Mouse (Mus musculus): ENCODE measurements at regions not wholly inside any gene's neighbourhood (a gene's known extent, or its start where the extent isn't known, plus 50 kb on each side); places are given as distances from the start of the nearest gene placed in this dataset.

- DNase-seq (ENCODE audit: low spot score), result peak; percentile 84
- H3K27ac ChIP-seq (replicated peaks; ENCODE audit: low read depth, low read length), result peak overlapping the region; percentile 79
- 0% methylated on average over 5 of the region's 5 CpGs for WGBS
- no peak overlapping the region; the same call in 1 of the 2 replicates for H3K9ac ChIP-seq (replicated peaks; ENCODE audit: low read length)
- no peaks in the 10 kb centered on the region for H3K4me1 ChIP-seq (ENCODE audit: control insufficient read depth, insufficient read depth, low read length)
- peak; percentile 55 for ATAC-seq (replicated peaks; ENCODE audit: insufficient number of reproducible peaks, low FRiP score, low TSS enrichment, low read depth)
- no peaks in the 10 kb centered on the region for H3K9me3 ChIP-seq (replicated peaks; ENCODE audit: control insufficient read depth, low read length)
- no peaks in the 10 kb centered on the region for H3K36me3 ChIP-seq (replicated peaks; ENCODE audit: control insufficient read depth, insufficient read depth, low read depth, low read length)
- H3K4me2 ChIP-seq (ENCODE audit: low read depth, low read length), result no peak overlapping the region
- H3K27me3 ChIP-seq (ENCODE audit: control insufficient read depth, insufficient read depth, low read length), result no peaks in the 10 kb centered on the region
- H3K4me3 ChIP-seq (ENCODE audit: low read depth, low read length), result no peak overlapping the region
Measured at GRCm38 (mm10) chrX:13344701-13345100, 63.9 kb downstream of the Ddx3x start.

- no peaks in the 10 kb centered on the region for H3K4me1 ChIP-seq (ENCODE audit: control insufficient read depth, insufficient read depth, low read length)
- H3K4me3 ChIP-seq (ENCODE audit: low read depth, low read length), result no peak overlapping the region
- H3K4me2 ChIP-seq (ENCODE audit: low read depth, low read length), result peak overlapping the region; percentile 11; the same call in 1 of the 2 replicates
- 7% methylated on average over 5 of the region's 5 CpGs for WGBS
- no peak for DNase-seq (ENCODE audit: low spot score)
- peak; percentile 5; the same call in 1 of the 2 replicates for ATAC-seq (replicated peaks; ENCODE audit: insufficient number of reproducible peaks, low FRiP score, low TSS enrichment, low read depth)
- peak overlapping the region; percentile 15; the same call in 1 of the 2 replicates for H3K9ac ChIP-seq (replicated peaks; ENCODE audit: low read length)
- no peaks in the 10 kb centered on the region for H3K9me3 ChIP-seq (replicated peaks; ENCODE audit: control insufficient read depth, low read length)
- H3K27me3 ChIP-seq (ENCODE audit: control insufficient read depth, insufficient read depth, low read length), result no peaks in the 10 kb centered on the region
- no peaks in the 10 kb centered on the region for H3K36me3 ChIP-seq (replicated peaks; ENCODE audit: control insufficient read depth, insufficient read depth, low read depth, low read length)
- peak overlapping the region; percentile 79 for H3K27ac ChIP-seq (replicated peaks; ENCODE audit: low read depth, low read length)
Measured at GRCm38 (mm10) chrX:13345126-13345525, 64.4 kb downstream of the Ddx3x start.

- DNase-seq (ENCODE audit: low spot score) (peak; percentile 49), ATAC-seq (replicated peaks; ENCODE audit: insufficient number of reproducible peaks, low FRiP score, low TSS enrichment, low read depth) (peak; percentile 34)
- WGBS, result 8% methylated on average over 16 of the region's 21 CpGs
- Histone ChIP-seq H3K9ac (replicated peaks; ENCODE audit: low read length) (peak overlapping the region; percentile 50), H3K4me1 (ENCODE audit: control insufficient read depth, insufficient read depth, low read length) (no peaks in the 10 kb centered on the region), H3K27me3 (ENCODE audit: control insufficient read depth, insufficient read depth, low read length) (no peaks in the 10 kb centered on the region), H3K27ac (replicated peaks; ENCODE audit: low read depth, low read length) (peak overlapping the region; percentile 79), H3K4me3 (ENCODE audit: low read depth, low read length) (0 out of 2 replicates have a peak overlapping the region, but pooled peaks have one; percentile 6), H3K9me3 (replicated peaks; ENCODE audit: control insufficient read depth, low read length) (no peaks in the 10 kb centered on the region), H3K4me2 (ENCODE audit: low read depth, low read length) (peak overlapping the region; percentile 38), H3K36me3 (replicated peaks; ENCODE audit: control insufficient read depth, insufficient read depth, low read depth, low read length) (no peaks in the 10 kb centered on the region)
Measured at GRCm38 (mm10) chrX:13346011-13346631, 65.4 kb downstream of the Ddx3x start.

- H3K9me3 ChIP-seq (replicated peaks; ENCODE audit: control insufficient read depth, low read length), result no peaks in the 10 kb centered on the region
- peak overlapping the region; percentile 79 for H3K27ac ChIP-seq (replicated peaks; ENCODE audit: low read depth, low read length)
- ATAC-seq (replicated peaks; ENCODE audit: insufficient number of reproducible peaks, low FRiP score, low TSS enrichment, low read depth) (no peak), DNase-seq (ENCODE audit: low spot score) (peak; percentile 68)
- H3K4me2 ChIP-seq (ENCODE audit: low read depth, low read length), result peak overlapping the region; percentile 46
- no peaks in the 10 kb centered on the region for H3K27me3 ChIP-seq (ENCODE audit: control insufficient read depth, insufficient read depth, low read length)
- H3K4me1 ChIP-seq (ENCODE audit: control insufficient read depth, insufficient read depth, low read length), result no peaks in the 10 kb centered on the region
- 11% methylated on average over 5 of the region's 5 CpGs for WGBS
- no peaks in the 10 kb centered on the region for H3K36me3 ChIP-seq (replicated peaks; ENCODE audit: control insufficient read depth, insufficient read depth, low read depth, low read length)
- H3K9ac ChIP-seq (replicated peaks; ENCODE audit: low read length), result peak overlapping the region; percentile 50
- peak overlapping the region; percentile 21 for H3K4me3 ChIP-seq (ENCODE audit: low read depth, low read length)
Measured at GRCm38 (mm10) chrX:13346696-13347026, 65.9 kb downstream of the Ddx3x start.

- Histone ChIP-seq H3K36me3 (replicated peaks; ENCODE audit: control insufficient read depth, insufficient read depth, low read depth, low read length) (no peaks in the 10 kb centered on the region), H3K4me1 (ENCODE audit: control insufficient read depth, insufficient read depth, low read length) (no peaks in the 10 kb centered on the region), H3K27ac (replicated peaks; ENCODE audit: low read depth, low read length) (peak overlapping the region; percentile 79), H3K4me3 (ENCODE audit: low read depth, low read length) (peak overlapping the region; percentile 23), H3K9me3 (replicated peaks; ENCODE audit: control insufficient read depth, low read length) (no peaks in the 10 kb centered on the region), H3K9ac (replicated peaks; ENCODE audit: low read length) (peak overlapping the region; percentile 50), H3K4me2 (ENCODE audit: low read depth, low read length) (peak overlapping the region; percentile 46), H3K27me3 (ENCODE audit: control insufficient read depth, insufficient read depth, low read length) (no peaks in the 10 kb centered on the region)
- ATAC-seq (replicated peaks; ENCODE audit: insufficient number of reproducible peaks, low FRiP score, low TSS enrichment, low read depth) (peak; percentile 88), DNase-seq (ENCODE audit: low spot score) (peak; percentile 84)
- WGBS, result 5% methylated on average over 27 of the region's 27 CpGs
Measured at GRCm38 (mm10) chrX:13347027-13347840, 66.5 kb downstream of the Ddx3x start.

GRCm38 (mm10) chrX:13348415-13348814 lies 67.6 kb downstream of the Ddx3x start:
- H3K4me1 ChIP-seq (ENCODE audit: control insufficient read depth, insufficient read depth, low read length), result no peaks in the 10 kb centered on the region
- DNase-seq (ENCODE audit: low spot score) (no peak), ATAC-seq (replicated peaks; ENCODE audit: insufficient number of reproducible peaks, low FRiP score, low TSS enrichment, low read depth) (no peak)
- H3K4me2 ChIP-seq (ENCODE audit: low read depth, low read length), result no peak overlapping the region
- H3K9me3 ChIP-seq (replicated peaks; ENCODE audit: control insufficient read depth, low read length), result no peaks in the 10 kb centered on the region
- no peaks in the 10 kb centered on the region for H3K27me3 ChIP-seq (ENCODE audit: control insufficient read depth, insufficient read depth, low read length)
- H3K36me3 ChIP-seq (replicated peaks; ENCODE audit: control insufficient read depth, insufficient read depth, low read depth, low read length), result no peaks in the 10 kb centered on the region
- whole genome bisulfite sequencing, result 100% methylated on average over 1 of the region's 1 CpGs
- H3K4me3 ChIP-seq (ENCODE audit: low read depth, low read length), result no peak overlapping the region
- H3K9ac ChIP-seq (replicated peaks; ENCODE audit: low read length), result no peak overlapping the region
- no peak overlapping the region for H3K27ac ChIP-seq (replicated peaks; ENCODE audit: low read depth, low read length)

GRCm38 (mm10) chrX:13350461-13350860 lies 69.7 kb downstream of the Ddx3x start:
- no peaks in the 10 kb centered on the region for H3K27me3 ChIP-seq (ENCODE audit: control insufficient read depth, insufficient read depth, low read length)
- no peaks in the 10 kb centered on the region for H3K36me3 ChIP-seq (replicated peaks; ENCODE audit: control insufficient read depth, insufficient read depth, low read depth, low read length)

GRCm38 (mm10) chrX:13357149-13357783 lies 76.5 kb downstream of the Ddx3x start:
- no peak overlapping the region for H3K4me3 ChIP-seq (ENCODE audit: low read depth, low read length)
- no peak overlapping the region for H3K9ac ChIP-seq (replicated peaks; ENCODE audit: low read length)
- H3K4me2 ChIP-seq (ENCODE audit: low read depth, low read length), result no peak overlapping the region
- no peak overlapping the region for H3K27ac ChIP-seq (replicated peaks; ENCODE audit: low read depth, low read length)
- H3K36me3 ChIP-seq (replicated peaks; ENCODE audit: control insufficient read depth, insufficient read depth, low read depth, low read length), result no peaks in the 10 kb centered on the region
- no peaks in the 10 kb centered on the region for H3K4me1 ChIP-seq (ENCODE audit: control insufficient read depth, insufficient read depth, low read length)
- no peaks in the 10 kb centered on the region for H3K27me3 ChIP-seq (ENCODE audit: control insufficient read depth, insufficient read depth, low read length)
- 79% methylated on average over 5 of the region's 5 CpGs for WGBS
- ATAC-seq (replicated peaks; ENCODE audit: insufficient number of reproducible peaks, low FRiP score, low TSS enrichment, low read depth), result no peak
- no peaks in the 10 kb centered on the region for H3K9me3 ChIP-seq (replicated peaks; ENCODE audit: control insufficient read depth, low read length)
- no peak for DNase-seq (ENCODE audit: low spot score)

More at GRCm38 (mm10) chrX:13350461-13350860, 69.7 kb downstream of the Ddx3x start:
- no peak overlapping the region for H3K9ac ChIP-seq (replicated peaks; ENCODE audit: low read length)
- no peaks in the 10 kb centered on the region for H3K4me1 ChIP-seq (ENCODE audit: control insufficient read depth, insufficient read depth, low read length)
- no peak for ATAC-seq (replicated peaks; ENCODE audit: insufficient number of reproducible peaks, low FRiP score, low TSS enrichment, low read depth)
- WGBS, result 81% methylated on average over 3 of the region's 3 CpGs
- no peaks in the 10 kb centered on the region for H3K9me3 ChIP-seq (replicated peaks; ENCODE audit: control insufficient read depth, low read length)
- no peak overlapping the region for H3K4me3 ChIP-seq (ENCODE audit: low read depth, low read length)
- H3K27ac ChIP-seq (replicated peaks; ENCODE audit: low read depth, low read length), result no peak overlapping the region
- no peak overlapping the region for H3K4me2 ChIP-seq (ENCODE audit: low read depth, low read length)
- no peak for DNase-seq (ENCODE audit: low spot score)

Measured in embryonic facial prominence, embryonic 11.5 days (tissue).